Mouse (Mus musculus) heart, embryonic 11.5 days (tissue): ENCODE results near the gene Lbhd1. TPM values are rescaled to one million over a fixed set of nuclear protein-coding genes. Genes with fewer than 3 reads are reported as not detected.

Source experiments
- ATAC-seq: fragments of 200-750 bp; cut with Nextera tagmentation; replicated peaks from 2 replicates; pipeline ENCODE4 v1.8.0; 2017; ENCODE audit warnings: moderate library complexity; ENCODE audit not compliant: insufficient number of reproducible peaks, low FRiP score, low TSS enrichment
- H3K27ac ChIP-seq: fragments of 300-500 bp; sonication (generic); 2 replicates; pipeline ENCODE4 v1.5.1; 2014; ENCODE audit warnings: mild to moderate bottlenecking, low read depth, low read length
- H3K27me3 ChIP-seq: fragments of 300-500 bp; sonication (generic); 2 replicates; pipeline ENCODE4 v1.6.1; 2014; ENCODE audit warnings: mild to moderate bottlenecking, low read length, mixed read lengths; ENCODE audit not compliant: control insufficient read depth, insufficient read depth
- H3K36me3 ChIP-seq: fragments of 300-500 bp; sonication (generic); 2 replicates; pipeline ENCODE4 v1.6.1; 2014; ENCODE audit warnings: mild to moderate bottlenecking, low read length, moderate library complexity, mixed read lengths; ENCODE audit not compliant: control insufficient read depth, insufficient read depth
- H3K4me1 ChIP-seq: fragments of 300-500 bp; sonication (generic); 2 replicates; pipeline ENCODE4 v1.6.1; 2014; ENCODE audit warnings: low read length; ENCODE audit not compliant: control insufficient read depth, insufficient read depth
- H3K4me2 ChIP-seq: fragments of 300-500 bp; sonication (generic); 2 replicates; pipeline ENCODE4 v1.6.1; 2014; ENCODE audit warnings: mild to moderate bottlenecking, moderate library complexity
- H3K4me3 ChIP-seq: fragments of 300-500 bp; sonication (generic); 2 replicates; pipeline ENCODE4 v1.5.1; 2014; ENCODE audit warnings: low read depth, low read length
- H3K9ac ChIP-seq: fragments of 300-500 bp; sonication (generic); 2 replicates; pipeline ENCODE4 v1.6.1; 2014; ENCODE audit warnings: mild to moderate bottlenecking, low read depth, low read length, moderate library complexity
- H3K9me3 ChIP-seq: fragments of 300-500 bp; sonication (generic); replicated peaks from 2 replicates; pipeline ENCODE4 v1.6.1; 2016; ENCODE audit warnings: low read length; ENCODE audit not compliant: control insufficient read depth
- WGBS: fragments of 180-500 bp; shearing (Covaris S2); extraction: QIAGEN DNeasy Blood & Tissue Kit; methylation state at CpG from one replicate; pipeline ENCODE4 v1.1.7; 2014; ENCODE audit not compliant: insufficient replicate concordance; 5-methylcytosine and 5-hydroxymethylcytosine counted together
- polyA plus RNA-seq: library from polyadenylated mRNA; unstranded; fragments of >200 nt; fragmentation: Nextera tagmentation; extraction: Ambion mirVana; gene quantifications from 2 replicates; pipeline ENCODE4 v1.2.1, GENCODE M21; 2014

The Lbhd1 gene
- polyA plus RNA-seq, 1 experiment from 2014 or later: 72.4 TPM

DNA sequence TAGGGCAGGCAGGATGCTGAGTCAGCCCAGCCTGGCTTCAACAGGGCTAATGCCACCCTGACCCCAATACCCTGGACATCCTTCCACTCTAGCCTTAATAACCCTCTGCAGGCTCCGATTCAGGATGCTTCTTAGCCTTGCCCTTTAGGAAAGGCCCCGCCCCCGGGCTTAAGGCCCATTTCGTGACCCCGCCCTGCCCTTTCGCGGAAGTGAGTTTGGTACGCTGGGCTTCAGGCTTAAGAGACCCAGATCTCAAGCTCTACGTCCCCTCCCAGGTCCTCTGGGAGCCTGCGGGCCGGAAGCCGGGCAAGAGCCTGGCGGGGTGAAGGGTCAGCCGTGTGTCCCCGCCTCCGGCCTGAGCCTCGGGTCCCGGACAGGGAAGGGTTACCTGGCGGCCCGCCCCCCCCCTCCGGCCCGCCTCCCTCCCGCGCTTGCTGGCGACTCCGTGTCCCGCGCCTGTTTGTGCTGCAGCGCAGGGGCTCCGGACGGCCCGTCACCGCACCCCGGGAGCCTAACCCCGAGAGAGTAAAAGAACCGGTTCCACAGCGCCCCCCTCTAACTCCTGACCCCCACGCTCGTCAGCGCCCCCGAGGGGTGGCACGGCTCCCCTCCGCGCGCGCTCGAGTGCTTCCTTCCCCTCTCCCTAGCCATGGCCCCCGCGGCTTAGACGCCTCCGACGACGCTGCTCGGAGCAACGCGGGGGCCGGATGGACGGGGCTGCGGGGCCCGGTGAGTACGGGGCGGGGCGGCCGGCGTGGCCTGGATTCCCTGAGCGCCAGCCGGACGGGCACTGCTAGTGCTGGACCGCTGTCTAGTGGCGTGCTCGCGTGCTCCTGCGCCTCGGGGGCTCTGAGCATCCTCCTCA lies 45.9 kb downstream of the Lbhd1 start, which contains the start of the genes Rom1 and Eml3:
Gene Rom1, minus strand, starts transcription at position 133 of the 865 bp plus-strand sequence.
Gene Eml3, plus strand, starts transcription at position 329 of the 865 bp plus-strand sequence.
- H3K27ac ChIP-seq: peak within 1 kb of the TSS; percentile 76

DNA sequence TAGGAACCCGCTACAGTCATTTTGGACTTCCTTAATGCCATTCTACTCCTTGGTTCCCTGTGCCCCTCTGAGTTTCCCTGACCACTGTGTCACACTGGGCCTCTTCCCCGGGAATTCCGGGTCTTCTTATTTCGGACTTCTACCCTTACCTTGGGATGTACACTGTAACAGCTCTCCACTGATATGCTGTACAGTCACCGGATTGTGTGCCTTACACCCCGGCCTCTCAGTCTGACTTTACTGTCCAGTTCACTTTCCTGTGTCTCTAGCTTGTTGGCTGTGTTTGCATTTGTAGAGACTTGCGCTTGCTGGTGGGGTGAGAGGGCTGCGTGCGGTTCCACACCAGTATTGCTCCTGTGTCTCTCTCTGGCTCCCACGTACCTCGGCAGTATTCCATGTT lies 46.6 kb downstream of the Lbhd1 start:
- no peak for ATAC-seq

More for the DNA sequence above, 45.9 kb downstream of the Lbhd1 start, which contains the start of the genes Rom1 and Eml3:
- WGBS: 1% methylated on average over 58 of the region's 74 CpGs
- Histone ChIP-seq H3K4me2 (peak within 1 kb of the TSS; percentile 89), H3K9me3 (no peaks in the 10 kb centered on the region), H3K4me1 (peaks cover 20% of the 10 kb centered on the region), H3K36me3 (peaks cover 13% of the 10 kb centered on the region), H3K27me3 (no peaks in the 10 kb centered on the region), H3K9ac (peak within 1 kb of the TSS; percentile 91), H3K4me3 (peak within 1 kb of the TSS; percentile 87)
- peak; percentile 82 for ATAC-seq

DNA sequence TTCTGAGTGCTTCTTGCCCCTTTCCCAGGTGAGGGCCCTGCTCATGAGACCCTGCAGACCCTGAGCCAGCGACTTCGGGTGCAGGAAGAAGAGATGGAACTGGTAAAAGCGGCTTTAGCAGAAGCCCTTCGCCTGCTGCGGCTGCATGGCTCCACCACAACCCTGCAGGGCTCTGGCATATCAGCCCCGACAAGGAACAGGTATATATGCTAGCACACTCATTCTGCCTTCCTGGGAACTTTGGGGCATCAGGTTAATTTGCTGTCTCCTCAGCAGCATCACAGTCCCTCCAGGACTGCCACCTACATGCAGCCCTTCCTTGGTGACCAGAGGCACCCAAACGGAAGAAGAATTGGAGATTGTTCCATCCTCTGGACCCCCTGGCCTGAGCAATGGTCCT lies 47.2 kb downstream of the Lbhd1 start:
- Histone ChIP-seq H3K9ac (peak overlapping the region; percentile 91), H3K4me2 (peak overlapping the region; percentile 89), H3K4me3 (peak overlapping the region; percentile 87; the same call in 1 of the 2 replicates), H3K36me3 (peaks cover 8% of the 10 kb centered on the region), H3K4me1 (peaks cover 20% of the 10 kb centered on the region), H3K27me3 (no peaks in the 10 kb centered on the region), H3K27ac (no peak overlapping the region), H3K9me3 (no peaks in the 10 kb centered on the region)
- no peak for ATAC-seq
- WGBS: 81% methylated on average over 7 of the region's 7 CpGs

More for the DNA sequence above, 46.6 kb downstream of the Lbhd1 start:
- Histone ChIP-seq H3K27ac (peak overlapping the region; percentile 76; the same call in 1 of the 2 replicates), H3K27me3 (no peaks in the 10 kb centered on the region), H3K4me1 (peaks cover 20% of the 10 kb centered on the region), H3K4me3 (peak overlapping the region; percentile 87), H3K9me3 (no peaks in the 10 kb centered on the region), H3K36me3 (peaks cover 13% of the 10 kb centered on the region), H3K4me2 (peak overlapping the region; percentile 89), H3K9ac (peak overlapping the region; percentile 91)
- WGBS: 10% methylated on average over 11 of the region's 11 CpGs

DNA sequence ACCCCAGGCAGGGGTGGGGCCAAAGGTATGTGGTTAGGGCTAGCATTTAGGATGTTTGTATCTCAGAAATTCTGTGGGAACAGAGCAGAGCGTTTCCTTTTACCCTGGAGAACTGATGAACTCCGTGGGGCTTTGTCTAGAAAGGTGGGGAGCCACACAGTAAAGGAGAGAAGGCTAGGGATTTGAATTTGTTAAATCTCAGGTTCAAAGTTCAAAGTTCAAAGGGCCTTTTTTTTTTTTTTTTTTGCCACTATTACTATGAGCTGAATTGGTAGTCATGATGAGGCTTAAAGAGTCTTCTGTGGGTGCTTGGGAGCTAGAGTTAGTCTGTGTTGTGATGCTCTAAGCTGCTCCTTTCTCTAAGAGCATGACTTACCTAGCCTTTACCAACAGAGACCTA lies 53.2 kb downstream of the Lbhd1 start:
- Histone ChIP-seq H3K4me1 (peaks cover 8% of the 10 kb centered on the region; the same call in 1 of the 2 replicates), H3K36me3 (peaks cover 10% of the 10 kb centered on the region), H3K9ac (no peak overlapping the region), H3K4me3 (no peak overlapping the region), H3K27me3 (no peaks in the 10 kb centered on the region), H3K9me3 (no peaks in the 10 kb centered on the region), H3K27ac (no peak overlapping the region), H3K4me2 (no peak overlapping the region)
- 88% methylated on average over 2 of the region's 2 CpGs for WGBS
- ATAC-seq: no peak

DNA sequence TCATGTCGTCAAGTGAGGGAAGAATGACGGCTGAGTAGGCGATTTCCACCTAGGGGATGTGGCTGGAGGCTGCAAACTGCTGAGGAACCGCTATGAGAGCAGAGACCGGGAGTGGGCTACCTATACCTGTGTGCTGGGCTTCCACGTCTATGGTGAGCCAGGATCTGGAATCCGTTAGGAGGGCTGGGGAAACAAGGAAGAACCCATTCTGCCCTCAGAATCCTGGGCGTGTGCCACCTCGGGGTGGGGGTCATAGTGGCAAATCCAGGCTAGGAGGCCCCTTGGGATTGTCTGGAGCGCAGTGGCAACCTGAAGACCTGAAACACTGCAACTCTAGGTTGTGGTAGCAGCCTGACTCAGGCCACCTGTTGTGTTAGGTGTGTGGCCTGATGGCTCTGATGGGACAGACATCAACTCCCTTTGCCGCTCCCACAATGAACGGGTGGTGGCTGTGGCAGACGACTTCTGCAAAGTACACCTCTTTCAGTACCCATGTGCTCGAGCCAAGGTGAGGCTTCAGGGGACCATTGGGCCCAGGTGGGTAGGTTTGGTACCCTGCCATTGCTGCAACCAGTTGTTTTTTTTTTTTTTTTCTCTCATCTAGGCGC lies 57.1 kb downstream of the Lbhd1 start:
- H3K4me2 ChIP-seq: peak overlapping the region; percentile 83
- no peaks in the 10 kb centered on the region for H3K9me3 ChIP-seq
- peaks cover 19% of the 10 kb centered on the region for H3K4me1 ChIP-seq
- H3K27ac ChIP-seq: peak overlapping the region; percentile 6; the same call in 1 of the 2 replicates
- no peak overlapping the region for H3K4me3 ChIP-seq
- peak overlapping the region; percentile 99 for H3K9ac ChIP-seq
- H3K36me3 ChIP-seq: peaks cover 9% of the 10 kb centered on the region; the same call in 1 of the 2 replicates
- WGBS: 83% methylated on average over 15 of the region's 15 CpGs
- no peaks in the 10 kb centered on the region for H3K27me3 ChIP-seq
- ATAC-seq: no peak

DNA sequence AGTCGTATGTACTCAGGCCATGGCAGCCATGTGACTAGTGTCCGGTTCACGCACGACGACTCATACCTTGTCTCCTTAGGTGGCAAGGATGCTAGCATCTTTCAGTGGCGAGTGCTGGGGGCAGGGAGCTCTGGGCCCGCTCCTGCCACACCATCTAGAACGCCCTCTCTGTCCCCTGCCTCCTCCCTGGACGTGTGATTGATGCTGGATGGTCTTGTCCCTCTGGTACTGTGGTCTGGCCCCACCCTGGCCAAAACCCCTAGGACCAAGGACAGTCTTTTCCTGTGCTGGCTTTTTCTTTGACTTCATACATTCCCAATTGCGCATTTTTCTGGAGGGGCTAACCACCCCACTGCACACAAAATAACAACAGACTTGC lies 57.6 kb downstream of the Lbhd1 start:
- Histone ChIP-seq H3K27ac (peak overlapping the region; percentile 6; the same call in 1 of the 2 replicates), H3K36me3 (peaks cover 13% of the 10 kb centered on the region; the same call in 1 of the 2 replicates), H3K9me3 (no peaks in the 10 kb centered on the region), H3K4me3 (peak overlapping the region; percentile 95), H3K9ac (peak overlapping the region; percentile 99), H3K4me1 (peaks cover 19% of the 10 kb centered on the region), H3K27me3 (no peaks in the 10 kb centered on the region), H3K4me2 (peak overlapping the region; percentile 83)
- 0 out of 2 replicates have a peak, but pooled peaks have one; percentile 15 for ATAC-seq
- 36% methylated on average over 10 of the region's 10 CpGs for WGBS

DNA sequence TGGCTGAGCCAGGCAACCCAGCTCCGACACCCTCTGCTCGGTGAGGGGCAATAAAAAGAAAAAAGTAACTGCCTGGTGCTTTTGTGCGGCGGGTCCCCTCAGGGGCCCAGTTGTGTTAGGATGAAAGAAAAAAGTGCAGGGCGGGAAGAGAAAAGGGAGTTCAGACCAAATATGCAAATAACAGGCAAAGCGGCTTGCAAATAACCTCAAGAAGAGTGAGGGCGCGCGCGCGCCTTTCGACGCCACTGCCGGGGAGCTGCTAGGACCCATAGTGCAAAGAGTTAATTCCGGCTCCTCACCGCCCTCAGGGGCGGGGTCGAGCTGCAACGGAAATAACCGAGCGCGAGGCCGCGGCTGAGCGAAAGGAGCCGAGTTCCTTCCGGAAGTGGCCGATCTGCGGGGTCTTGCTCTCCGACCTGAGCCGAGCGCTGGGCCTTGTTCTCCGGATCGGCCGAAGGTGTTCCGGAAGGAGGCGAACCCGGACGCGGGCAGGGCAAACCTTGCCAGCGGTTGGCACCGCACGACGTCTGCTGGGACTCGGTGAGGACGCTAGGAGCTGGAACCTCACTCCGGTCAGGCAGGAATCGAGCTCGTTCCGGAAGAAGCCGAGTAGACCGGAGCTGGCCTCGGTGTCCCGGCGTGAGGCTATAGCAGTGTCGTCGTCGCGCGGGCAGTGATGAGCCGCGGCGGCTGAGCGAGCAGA lies 58.1 kb downstream of the Lbhd1 start, which contains the start of gene Mta2:
Gene Mta2, plus strand, starts transcription at position 361 of the 703 bp plus-strand sequence.
- H3K4me2 ChIP-seq: peak within 1 kb of the TSS; percentile 83
- H3K9me3 ChIP-seq: no peaks in the 10 kb centered on the region
- peak within 1 kb of the TSS; percentile 99 for H3K9ac ChIP-seq
- H3K36me3 ChIP-seq: peaks cover 16% of the 10 kb centered on the region; the same call in 1 of the 2 replicates
- no peaks in the 10 kb centered on the region for H3K27me3 ChIP-seq
- H3K4me3 ChIP-seq: peak within 1 kb of the TSS; percentile 95
- ATAC-seq: peak; percentile 87
- peaks cover 19% of the 10 kb centered on the region for H3K4me1 ChIP-seq
- WGBS: under 1% methylated on average over 64 of the region's 64 CpGs
- H3K27ac ChIP-seq: peak within 1 kb of the TSS; percentile 96
